Mouse (Mus musculus) intestine, embryonic 14.5 days (tissue): Measurements from ENCODE around the gene Dscam. TPM values are rescaled to one million over a fixed set of nuclear protein-coding genes. Genes with fewer than 3 reads are reported as not detected.
A peak's percentile ranks its signal among the peaks of the same experiment; 100 is the strongest.

Source experiments
- ATAC-seq: fragments of 200-750 bp; cut with Nextera tagmentation; replicated peaks from 2 replicates; pipeline ENCODE4 v1.8.0; 2017; ENCODE audit warnings: low read depth, moderate number of reproducible peaks, moderate TSS enrichment, moderate library complexity; ENCODE audit not compliant: low FRiP score, low TSS enrichment
- DNase-seq: peaks from one replicate; pipeline ENCODE4 v3.0.0-alpha.2; 2018; ENCODE audit warnings: low spot score
- H3K27ac ChIP-seq: fragments of 300-500 bp; sonication (generic); 2 replicates; pipeline ENCODE4 v1.5.1; 2014; ENCODE audit warnings: low read depth, mild to moderate bottlenecking, control low read depth
- H3K27me3 ChIP-seq: fragments of 300-500 bp; sonication (generic); replicated peaks from 2 replicates; pipeline ENCODE4 v1.6.1; 2014; ENCODE audit warnings: low read length, control low read depth; ENCODE audit not compliant: control insufficient read depth, insufficient read depth
- H3K36me3 ChIP-seq: fragments of 300-500 bp; sonication (generic); 2 replicates; pipeline ENCODE4 v1.6.1; 2014; ENCODE audit warnings: low read length, control low read depth; ENCODE audit not compliant: control insufficient read depth, insufficient read depth
- H3K4me1 ChIP-seq: fragments of 300-500 bp; sonication (generic); replicated peaks from 2 replicates; pipeline ENCODE4 v1.6.1; 2014; ENCODE audit warnings: low read length, control low read depth, mixed read lengths; ENCODE audit not compliant: control insufficient read depth, insufficient read depth
- H3K4me2 ChIP-seq: fragments of 300-500 bp; sonication (generic); 2 replicates; pipeline ENCODE4 v1.6.1; 2014; ENCODE audit warnings: low read length
- H3K4me3 ChIP-seq: fragments of 300-500 bp; sonication (generic); 2 replicates; pipeline ENCODE4 v1.5.1; 2014; ENCODE audit warnings: low read depth, low read length, control low read depth, mixed read lengths
- H3K9ac ChIP-seq: fragments of 300-500 bp; sonication (generic); 2 replicates; pipeline ENCODE4 v1.6.1; 2014; ENCODE audit warnings: mild to moderate bottlenecking, low read length
- H3K9me3 ChIP-seq: fragments of 300-500 bp; sonication (generic); 2 replicates; pipeline ENCODE4 v1.6.1; 2016; ENCODE audit warnings: low read length, control low read depth; ENCODE audit not compliant: control insufficient read depth
- WGBS: fragments of 180-500 bp; shearing (Covaris S2); extraction: QIAGEN DNeasy Blood & Tissue Kit; methylation state at CpG from one replicate; pipeline ENCODE4 v1.1.7; 2014; 5-methylcytosine and 5-hydroxymethylcytosine counted together
- polyA plus RNA-seq: library from polyadenylated mRNA; unstranded; fragments of >200 nt; fragmentation: Nextera tagmentation; extraction: Ambion mirVana; gene quantifications from 2 replicates; pipeline ENCODE4 v1.2.1, GENCODE M21; 2014

Dscam gene
- polyA plus RNA-seq, result 0.24 and 0.37 TPM in 2 replicates

- Histone ChIP-seq H3K36me3 (no peaks in the 10 kb centered on the region), H3K4me1 (no peaks in the 10 kb centered on the region), H3K27ac (no peak within 1 kb of the TSS), H3K4me2 (peak within 1 kb of the TSS; percentile 83), H3K9ac (peak within 1 kb of the TSS; percentile 22; the same call in 1 of the 2 replicates), H3K27me3 (peaks cover 58% of the 10 kb centered on the region), H3K9me3 (no peaks in the 10 kb centered on the region), H3K4me3 (peak within 1 kb of the TSS; percentile 45)
- DNase-seq, result peak; percentile 69
- WGBS, result under 1% methylated on average over 56 of the region's 60 CpGs
- ATAC-seq, result peak; percentile 54
Observed at GRCm38 (mm10) chr16:97170513-97171081, at the start of gene Dscam. TSS of gene Dscam (minus strand) at chr16:97170752.

GRCm38 (mm10) chr16:97219381-97219780 is 48.8 kb upstream of the Dscam start:
- Histone ChIP-seq H3K4me1 (no peaks in the 10 kb centered on the region), H3K4me3 (no peak overlapping the region), H3K27me3 (no peaks in the 10 kb centered on the region), H3K9ac (no peak overlapping the region), H3K4me2 (no peak overlapping the region), H3K9me3 (0 out of 2 replicates have a peak, but pooled peaks cover 4% of the 10 kb centered on the region), H3K27ac (no peak overlapping the region), H3K36me3 (no peaks in the 10 kb centered on the region)
- no peak for ATAC-seq
- no peak for DNase-seq
- WGBS, result 75% methylated on average over 2 of the region's 2 CpGs

- WGBS, result 40% methylated on average over 5 of the region's 5 CpGs
- no peaks in the 10 kb centered on the region for H3K27me3 ChIP-seq
Observed at GRCm38 (mm10) chr16:97209997-97210396, 39.4 kb upstream of the Dscam start.

GRCm38 (mm10) chr16:97208276-97208675 is 37.7 kb upstream of the Dscam start:
- DNase-seq (no peak), ATAC-seq (no peak)
- Histone ChIP-seq H3K4me3 (no peak overlapping the region), H3K4me2 (no peak overlapping the region), H3K36me3 (no peaks in the 10 kb centered on the region), H3K27me3 (no peaks in the 10 kb centered on the region), H3K27ac (no peak overlapping the region), H3K9me3 (no peaks in the 10 kb centered on the region), H3K4me1 (no peaks in the 10 kb centered on the region), H3K9ac (no peak overlapping the region)
- WGBS, result 80% methylated on average over 2 of the region's 2 CpGs

More at GRCm38 (mm10) chr16:97209997-97210396, 39.4 kb upstream of the Dscam start:
- H3K36me3 ChIP-seq, result no peaks in the 10 kb centered on the region
- DNase-seq (peak; percentile 51), ATAC-seq (no peak)
- H3K4me3 ChIP-seq, result no peak overlapping the region
- H3K9ac ChIP-seq, result no peak overlapping the region
- H3K4me2 ChIP-seq, result no peak overlapping the region
- H3K27ac ChIP-seq, result no peak overlapping the region
- H3K9me3 ChIP-seq, result no peaks in the 10 kb centered on the region
- no peaks in the 10 kb centered on the region for H3K4me1 ChIP-seq

GRCm38 (mm10) chr16:97204090-97204489 is 33.5 kb upstream of the Dscam start:
- no peaks in the 10 kb centered on the region for H3K9me3 ChIP-seq
- H3K27ac ChIP-seq, result no peak overlapping the region
- no peak for ATAC-seq
- no peak overlapping the region for H3K9ac ChIP-seq
- no peaks in the 10 kb centered on the region for H3K27me3 ChIP-seq
- DNase-seq, result no peak
- 79% methylated on average over 2 of the region's 2 CpGs for WGBS
- no peak overlapping the region for H3K4me2 ChIP-seq
- H3K4me1 ChIP-seq, result no peaks in the 10 kb centered on the region
- no peaks in the 10 kb centered on the region for H3K36me3 ChIP-seq
- H3K4me3 ChIP-seq, result no peak overlapping the region

- H3K9me3 ChIP-seq, result no peaks in the 10 kb centered on the region
- ATAC-seq, result no peak
- no peaks in the 10 kb centered on the region for H3K4me1 ChIP-seq
- H3K27ac ChIP-seq, result no peak overlapping the region
- no peak overlapping the region for H3K4me2 ChIP-seq
- DNase-seq, result no peak
- no peak overlapping the region for H3K9ac ChIP-seq
- H3K27me3 ChIP-seq, result no peaks in the 10 kb centered on the region
- no peaks in the 10 kb centered on the region for H3K36me3 ChIP-seq
- WGBS, result 88% methylated on average over 2 of the region's 2 CpGs
- H3K4me3 ChIP-seq, result no peak overlapping the region
Observed at GRCm38 (mm10) chr16:97203554-97203953, 33.0 kb upstream of the Dscam start.

- DNase-seq, result no peak
- no peak for ATAC-seq
- no peaks in the 10 kb centered on the region for H3K9me3 ChIP-seq
- no peak overlapping the region for H3K4me2 ChIP-seq
- no peak overlapping the region for H3K27ac ChIP-seq
- no peaks in the 10 kb centered on the region for H3K27me3 ChIP-seq
- 82% methylated on average over 2 of the region's 2 CpGs for WGBS
- H3K4me3 ChIP-seq, result no peak overlapping the region
- H3K36me3 ChIP-seq, result no peaks in the 10 kb centered on the region
- H3K9ac ChIP-seq, result no peak overlapping the region
- no peaks in the 10 kb centered on the region for H3K4me1 ChIP-seq
Observed at GRCm38 (mm10) chr16:97194630-97195029, 24.1 kb upstream of the Dscam start.

- ATAC-seq (no peak), DNase-seq (no peak)
- no peak overlapping the region for H3K9ac ChIP-seq
- H3K36me3 ChIP-seq, result no peaks in the 10 kb centered on the region
- H3K4me1 ChIP-seq, result no peaks in the 10 kb centered on the region
- 91% methylated on average over 1 of the region's 1 CpGs for WGBS
- H3K27me3 ChIP-seq, result no peaks in the 10 kb centered on the region
- no peaks in the 10 kb centered on the region for H3K9me3 ChIP-seq
- no peak overlapping the region for H3K4me2 ChIP-seq
- H3K4me3 ChIP-seq, result no peak overlapping the region
- H3K27ac ChIP-seq, result no peak overlapping the region
Observed at GRCm38 (mm10) chr16:97194179-97194578, 23.6 kb upstream of the Dscam start.

GRCm38 (mm10) chr16:97192296-97192695 is 21.7 kb upstream of the Dscam start:
- WGBS, result 83% methylated on average over 4 of the region's 4 CpGs
- DNase-seq, result no peak

More at GRCm38 (mm10) chr16:97192296-97192695, 21.7 kb upstream of the Dscam start:
- Histone ChIP-seq H3K4me2 (no peak overlapping the region), H3K4me1 (no peaks in the 10 kb centered on the region), H3K27me3 (no peaks in the 10 kb centered on the region), H3K36me3 (no peaks in the 10 kb centered on the region), H3K9me3 (no peaks in the 10 kb centered on the region), H3K4me3 (no peak overlapping the region), H3K9ac (no peak overlapping the region), H3K27ac (no peak overlapping the region)
- no peak for ATAC-seq
